11 mouse cellular contexts compared by ENCODE assay signal in genomic region chr6:120715227-120715626, GRCm38 (mm10). TPM values are rescaled to one million over a fixed set of nuclear protein-coding genes. Genes with fewer than 3 reads are reported as not detected.
DNase-seq lines count a peak whose midpoint lies in the region; ATAC-seq lines count a peak whose summit lies in the region.
"Had no signal": no experiment of that assay in that cellular context is flagged by ENCODE, and none has a peak within 500 bp of the region (broad histone marks: within the 10 kb centered on the region; RNA-seq: fewer than 3 reads in every experiment).

No protein-coding gene starts in this region.

- H3K36me3 ChIP-seq in stomach, embryonic 15.5 days, result no peaks in the 10 kb centered on the region
- H3K36me3 ChIP-seq: embryonic facial prominence, embryonic 12.5 days; liver, embryonic 15.5 days had no signal

- peak; percentile 43; the same call in 1 of the 2 replicates for ATAC-seq in stomach, embryonic 15.5 days (ENCODE audit: insufficient read depth, low FRiP score, low read depth)
- no peak for ATAC-seq in CD4-positive, CD25-positive, alpha-beta regulatory T cell, adult 4 months
- no peak for ATAC-seq in erythroblast, adult 5-6 weeks (replicated peaks; ENCODE audit: low FRiP score, poor library complexity, severe bottlenecking)

- H3K4me1 ChIP-seq in stomach, embryonic 15.5 days, result no peaks in the 10 kb centered on the region

- 68% methylated on average over 5 of the region's 5 CpGs for WGBS in stomach, embryonic 15.5 days

- no peaks in the 10 kb centered on the region for H3K9me3 ChIP-seq in stomach, embryonic 15.5 days
- H3K9me3 ChIP-seq: embryonic facial prominence, embryonic 12.5 days; liver, embryonic 15.5 days had no signal

- H3K9ac ChIP-seq in stomach, embryonic 15.5 days, result no peak overlapping the region
- H3K9ac ChIP-seq: embryonic facial prominence, embryonic 12.5 days; liver, embryonic 15.5 days had no signal

- DNase-seq in kidney, adult 11 months, result peak; percentile 14
- DNase-seq in kidney, postnatal 25 days, result no peak
- peak; percentile 30 for DNase-seq in urinary bladder, postnatal 14 days (ENCODE audit: low spot score)
- no peak for DNase-seq in urinary bladder, postnatal 10 days (ENCODE audit: low spot score)
- peak; percentile 17 for DNase-seq in kidney, postnatal 14 days

- H3K27ac ChIP-seq in stomach, embryonic 15.5 days, result no peak overlapping the region
- H3K27ac ChIP-seq: embryonic facial prominence, embryonic 12.5 days; liver, embryonic 15.5 days had no signal

- no peak overlapping the region for H3K4me3 ChIP-seq in stomach, embryonic 15.5 days (replicated peaks)
- H3K4me3 ChIP-seq: embryonic facial prominence, embryonic 12.5 days; liver, embryonic 15.5 days had no signal

- no peak overlapping the region for H3K4me2 ChIP-seq in stomach, embryonic 15.5 days
- H3K4me2 ChIP-seq: embryonic facial prominence, embryonic 12.5 days; liver, embryonic 15.5 days had no signal

- H3K27me3 ChIP-seq in stomach, embryonic 15.5 days (replicated peaks), result no peaks in the 10 kb centered on the region
- H3K27me3 ChIP-seq: embryonic facial prominence, embryonic 12.5 days; liver, embryonic 15.5 days had no signal

RNA-seq across cellular contexts. Expression of gene Cecr2, which starts 49.1 kb away (rescaled TPM):
- polyA plus RNA-seq in stomach, embryonic 15.5 days (2015; fragmentation: Nextera tagmentation; extraction: Ambion mirVana), result 1.5 and 1.9 TPM in 2 replicates
- polyA plus RNA-seq in CD4-positive, CD25-positive, alpha-beta regulatory T cell, adult 4 months (2017; shearing (Covaris generic)), result under 1 TPM; 0.29 to 0.51 TPM
- total RNA-seq in erythroblast, adult 5-6 weeks (2015; ENCODE audit: low replicate concordance), result 13.1 and 19.2 TPM in 2 replicates
- total RNA-seq in erythroblast, adult 5-6 weeks (2017; ENCODE audit: low replicate concordance), result 17.0 and 25.6 TPM in 2 replicates

RNA-seq across cellular contexts. Expression of gene Slc25a18, which starts 58.2 kb away (rescaled TPM):
- 0.09 TPM in 2 replicates for polyA plus RNA-seq in stomach, embryonic 15.5 days (2015; fragmentation: Nextera tagmentation; extraction: Ambion mirVana)
- polyA plus RNA-seq in CD4-positive, CD25-positive, alpha-beta regulatory T cell, adult 4 months (2017; shearing (Covaris generic)), result under 1 TPM in 1 of 2 experiments, not detected in 1; 0.34 TPM
- total RNA-seq in erythroblast, adult 5-6 weeks (2015; ENCODE audit: low replicate concordance), result not detected in 2 replicates
- 0.26 TPM in 1 of 2 replicates, not detected in the other for total RNA-seq in erythroblast, adult 5-6 weeks (2017; ENCODE audit: low replicate concordance)
- total RNA-seq: granulocyte monocyte progenitor cell, adult 5-6 weeks had no signal

Comparison
In these comparisons a context has a peak if more than half of its experiments do, and no peak if none do; other contexts are left out.
1. DNase-seq: peak in kidney, adult 11 months (single experiment), urinary bladder, postnatal 14 days (single experiment) and kidney, postnatal 14 days (single experiment); none in kidney, postnatal 25 days (0 of 2) and urinary bladder, postnatal 10 days (single experiment).